Mouse (Mus musculus): ENCODE results near the gene Foxp1.

Foxp1 gene

DNA sequence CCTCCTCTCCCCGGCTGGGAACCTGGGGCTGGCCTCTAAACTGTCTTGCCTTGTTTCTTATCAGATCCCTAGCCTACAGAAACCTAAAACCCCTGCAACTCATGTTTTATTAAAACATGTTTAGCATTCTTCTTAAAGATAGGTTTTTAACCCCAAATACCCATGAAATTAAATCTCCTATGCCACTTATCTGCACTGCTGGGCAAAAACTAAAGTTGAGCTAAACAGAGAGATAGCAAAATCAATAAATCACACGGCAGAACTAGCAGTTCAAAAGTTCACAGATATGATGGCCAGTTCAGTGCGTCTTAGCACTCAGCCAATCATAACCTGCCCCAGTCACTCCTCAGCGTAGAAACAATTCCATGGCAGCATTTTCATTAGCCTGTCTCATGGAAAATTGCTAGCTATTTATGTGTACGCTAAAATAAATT lies 316.1 kb downstream of the Foxp1 start:
- no peak for DNase-seq (ENCODE audit: low read depth)

DNA sequence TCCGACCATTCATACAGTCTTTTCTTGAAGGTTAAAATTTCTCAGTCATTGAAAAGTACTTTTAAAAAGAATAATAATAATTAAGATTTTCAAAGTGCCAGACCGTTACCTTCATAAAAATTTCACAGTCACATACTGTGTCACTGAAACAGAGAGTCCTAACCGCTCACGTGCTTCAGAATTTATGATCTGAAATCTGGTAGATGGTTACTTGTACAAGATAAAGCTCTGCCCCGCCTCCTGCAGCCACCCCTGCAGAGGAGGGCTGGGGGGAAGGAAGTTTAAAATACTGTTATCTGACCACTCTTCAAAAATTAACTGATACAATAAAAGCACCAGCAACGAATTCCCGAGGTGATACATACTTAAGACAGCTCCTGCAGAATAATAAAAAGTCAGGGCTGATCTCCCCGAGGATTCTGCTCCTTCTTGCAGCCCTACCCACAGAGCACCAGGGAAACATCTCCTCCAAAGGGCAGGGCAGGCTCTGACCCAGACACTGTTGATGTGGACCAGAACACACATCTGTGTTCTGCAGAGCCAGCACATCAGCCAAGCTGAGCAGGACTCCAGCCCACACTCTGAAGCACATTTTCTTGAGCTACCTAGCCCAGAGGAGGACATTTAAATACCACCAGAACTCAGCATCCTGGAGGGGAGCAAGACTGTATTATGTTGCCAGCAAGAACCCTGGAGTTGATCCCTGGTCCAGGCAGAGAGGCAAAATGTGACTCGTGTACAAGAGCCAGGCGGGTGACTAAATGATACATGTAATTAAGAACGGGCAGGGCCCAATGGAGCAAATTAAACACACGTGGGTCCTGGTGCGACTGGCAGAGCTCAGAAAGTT lies 316.7 kb downstream of the Foxp1 start:
- DNase-seq (ENCODE audit: low read depth) = no peak

DNA sequence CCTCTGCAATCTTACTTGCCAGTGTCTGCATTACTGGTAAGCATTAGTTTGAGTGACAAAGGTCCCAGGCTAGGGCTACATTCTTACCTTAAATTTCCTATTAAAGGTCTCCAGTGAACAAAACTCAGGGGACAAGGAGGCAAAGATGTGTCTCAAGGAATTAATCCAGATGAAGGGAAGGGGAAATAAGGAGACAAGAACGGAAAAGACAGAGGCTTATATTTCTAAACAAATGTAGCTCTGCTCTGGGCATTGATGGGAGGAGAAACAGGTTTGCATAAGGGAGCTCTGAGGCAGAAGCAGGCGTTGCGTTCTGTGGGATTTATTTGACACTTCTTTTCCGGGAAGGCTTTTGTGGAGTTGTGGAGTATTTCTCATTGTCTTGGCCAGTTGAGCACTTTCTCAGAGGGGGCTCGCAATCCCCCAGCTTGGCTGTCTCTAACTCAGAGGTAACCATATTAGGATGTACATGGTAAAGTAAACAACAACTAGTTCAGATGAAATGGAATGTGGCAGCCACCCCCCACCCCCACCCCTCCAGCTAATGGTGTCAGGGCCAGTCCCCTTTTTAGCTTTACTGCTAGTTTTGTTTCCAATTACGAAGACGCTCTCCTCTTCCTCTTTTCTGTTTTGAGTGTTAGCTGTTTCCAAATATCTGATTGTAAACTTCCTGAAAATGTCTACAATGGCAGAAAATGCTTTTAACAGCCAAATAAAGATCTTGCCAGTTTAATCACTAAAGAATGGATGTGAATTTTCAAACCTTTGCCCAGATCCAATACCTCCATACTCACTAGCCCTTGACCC lies 317.5 kb downstream of the Foxp1 start:
- no peak for DNase-seq (ENCODE audit: low read depth)

DNA sequence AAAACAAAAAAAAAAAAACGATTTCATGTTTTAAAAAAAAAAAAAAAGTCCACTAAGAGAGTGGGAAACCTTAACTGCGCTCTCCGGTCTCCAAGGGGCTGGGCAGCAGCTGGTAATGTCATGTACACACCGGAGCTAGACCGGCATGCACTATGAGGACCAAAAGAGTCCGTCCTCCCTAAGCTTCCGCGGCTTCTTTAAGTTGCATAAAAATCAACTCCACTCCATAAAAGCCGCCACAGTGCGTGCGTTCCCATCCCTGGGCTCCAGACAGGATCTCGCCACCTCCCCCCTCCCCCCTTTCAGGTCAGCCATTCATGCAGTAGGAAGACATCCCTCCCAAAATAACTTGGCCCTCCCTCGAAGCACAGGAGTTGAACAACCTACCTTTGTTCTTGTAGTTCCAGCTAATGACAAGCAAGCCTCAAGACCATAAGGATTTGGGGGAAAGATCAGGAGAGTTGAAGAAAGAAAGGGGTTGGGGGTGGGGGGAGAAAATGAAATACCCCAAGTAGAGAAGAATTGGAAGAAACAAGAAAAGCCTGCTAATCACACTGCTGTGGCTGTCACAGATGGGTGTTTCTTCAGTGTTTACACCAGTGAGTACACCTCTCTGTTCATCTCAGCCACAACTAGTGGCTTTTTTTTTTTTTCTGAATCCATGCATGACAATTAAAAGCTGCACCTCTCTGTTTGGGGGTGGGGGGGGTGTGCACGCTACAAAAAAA lies 318.3 kb downstream of the Foxp1 start:
- DNase-seq (ENCODE audit: low read depth) = no peak

DNA sequence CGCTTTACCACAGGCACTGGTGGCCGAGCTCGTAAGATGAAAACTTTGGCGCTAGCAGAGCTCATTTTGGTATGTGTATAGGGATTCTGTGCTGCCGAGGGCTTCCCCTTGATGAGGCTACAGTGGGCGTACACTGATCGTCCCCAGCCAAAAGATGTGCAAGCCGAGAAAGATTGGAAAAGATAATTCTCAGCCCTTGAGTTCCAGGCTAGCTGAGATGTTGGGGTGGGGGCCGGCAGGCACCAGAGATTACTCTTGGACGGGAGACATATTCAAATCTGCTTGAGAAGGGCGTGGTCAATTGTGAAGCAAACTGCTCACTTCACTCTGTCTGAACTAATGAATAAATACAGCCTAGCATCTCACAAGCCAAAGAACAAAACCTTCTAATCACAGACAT lies 319.3 kb downstream of the Foxp1 start:
- no peak for DNase-seq (ENCODE audit: low read depth)

DNA sequence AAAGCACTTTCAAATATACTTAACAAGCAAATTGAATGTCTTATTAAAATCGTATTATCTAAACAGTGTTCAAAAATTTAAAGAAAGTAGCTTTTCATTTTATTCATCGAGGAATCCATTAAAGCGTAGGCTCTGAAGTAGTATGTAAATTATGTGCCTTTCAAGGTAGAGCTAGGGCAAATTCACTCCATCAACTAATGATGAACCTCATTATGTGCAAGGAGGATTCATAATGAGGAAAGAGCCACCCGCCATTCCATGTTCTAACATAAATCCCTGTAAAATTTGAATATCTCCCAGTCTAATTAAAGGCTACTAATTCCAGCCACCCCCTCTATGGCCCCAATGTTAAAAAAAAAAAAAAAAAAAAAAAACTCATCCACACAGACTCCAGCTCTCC lies 319.7 kb downstream of the Foxp1 start:
- DNase-seq (ENCODE audit: low read depth) = no peak

DNA sequence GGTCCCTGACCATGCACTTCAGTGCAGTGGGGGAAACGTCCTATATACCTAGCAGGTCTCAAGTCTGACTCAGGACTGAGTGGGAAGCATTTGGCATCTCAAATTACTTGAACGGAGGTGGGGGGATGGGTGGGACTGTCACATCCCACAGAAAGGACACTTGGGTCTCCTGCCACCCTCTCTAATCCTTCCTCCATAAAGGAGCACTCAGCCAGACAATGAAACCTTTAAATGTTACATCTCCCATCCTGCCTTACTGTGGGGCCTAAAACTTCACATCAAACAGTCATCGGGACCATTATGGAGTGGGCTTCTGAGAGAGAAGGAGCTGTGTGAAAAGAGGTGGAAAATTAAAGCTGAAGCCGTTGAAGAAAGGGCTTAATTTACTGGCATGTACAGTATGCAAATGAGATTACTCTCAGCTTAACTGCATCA lies 321.2 kb downstream of the Foxp1 start:
- no peak for DNase-seq (ENCODE audit: low read depth)

DNA sequence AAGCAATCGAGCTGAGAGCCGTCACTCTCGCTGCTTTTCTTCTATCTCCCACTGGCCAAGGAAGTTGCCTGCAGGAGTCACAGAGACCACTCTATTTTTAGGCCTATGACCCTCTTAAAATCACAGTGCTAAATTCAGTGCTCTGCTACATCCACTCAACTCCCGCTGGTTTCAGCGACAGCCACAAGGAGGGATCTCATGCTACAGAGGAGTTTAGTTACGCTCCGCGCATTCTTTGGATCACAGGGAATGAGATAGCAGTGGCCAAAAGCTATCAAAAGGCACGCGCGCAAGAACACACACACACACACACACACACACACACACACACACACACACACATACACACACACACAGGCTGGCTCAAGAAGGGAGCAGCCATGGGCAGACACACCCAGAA lies 321.9 kb downstream of the Foxp1 start:
- DNase-seq (ENCODE audit: low read depth) = no peak

DNA sequence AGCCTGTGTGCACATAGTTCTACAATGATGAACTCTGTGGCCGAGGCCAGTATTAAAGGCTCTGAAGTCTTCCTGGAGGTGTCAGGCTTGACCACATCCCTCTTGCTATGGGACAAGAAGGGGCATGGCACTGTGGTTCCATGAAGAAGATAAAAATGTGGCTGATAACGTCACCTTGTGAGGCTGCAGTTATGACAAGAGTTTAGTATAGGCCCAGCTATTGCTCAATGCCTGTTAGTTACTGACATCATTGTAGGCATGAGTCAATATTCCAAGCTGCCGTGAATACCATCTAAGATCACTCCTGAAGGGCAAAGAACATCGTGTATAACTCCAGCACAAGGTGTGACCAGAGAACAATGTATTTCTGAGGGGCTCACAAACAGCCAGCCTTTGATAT lies 323.2 kb downstream of the Foxp1 start:
- DNase-seq (ENCODE audit: low read depth) = no peak

DNA sequence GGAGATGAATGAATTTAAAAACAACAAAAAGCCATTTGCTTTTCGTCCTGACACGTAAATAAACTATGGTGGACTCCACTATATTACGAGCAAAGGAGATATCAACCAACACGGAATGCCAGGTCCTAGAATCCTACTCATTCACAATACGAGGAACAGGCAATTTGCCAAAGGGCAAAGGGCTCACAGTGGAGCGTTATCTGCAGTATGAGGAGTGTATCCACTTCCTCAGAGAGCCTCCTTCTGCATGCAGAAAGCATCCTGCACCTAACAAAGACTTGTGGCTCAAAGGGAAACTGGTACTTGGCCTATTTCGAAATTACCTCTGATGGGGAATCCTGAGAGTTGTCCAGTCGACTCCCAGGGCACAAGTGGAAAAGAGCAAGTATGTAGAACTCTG lies 328.8 kb downstream of the Foxp1 start:
- DNase-seq (ENCODE audit: low read depth) = no peak

DNA sequence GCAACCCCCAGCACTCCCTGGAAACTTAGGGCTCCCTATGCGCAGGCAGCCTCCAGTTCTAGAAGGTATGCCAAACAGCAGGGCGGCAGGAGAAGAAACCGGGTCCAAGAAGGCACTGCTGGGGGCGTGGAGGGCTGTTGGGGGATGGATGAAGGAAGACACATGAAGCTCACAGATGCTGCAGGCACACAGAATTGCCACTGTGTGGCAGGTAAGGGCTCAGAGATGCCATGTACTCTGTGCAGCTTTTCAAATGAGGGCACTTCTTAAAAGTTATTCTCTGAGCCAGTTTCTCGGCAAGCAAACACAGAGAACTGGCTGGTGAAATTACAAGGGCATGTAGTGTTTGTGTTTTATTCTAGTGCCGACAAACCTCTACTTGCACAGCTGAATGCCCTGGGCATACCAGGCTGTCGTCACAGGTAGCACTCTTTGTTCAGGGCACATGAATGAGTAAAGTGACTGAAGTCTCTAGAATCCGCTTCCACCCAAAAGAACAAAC lies 330.8 kb downstream of the Foxp1 start:
- peak; percentile 31 for DNase-seq (ENCODE audit: low read depth)

DNA sequence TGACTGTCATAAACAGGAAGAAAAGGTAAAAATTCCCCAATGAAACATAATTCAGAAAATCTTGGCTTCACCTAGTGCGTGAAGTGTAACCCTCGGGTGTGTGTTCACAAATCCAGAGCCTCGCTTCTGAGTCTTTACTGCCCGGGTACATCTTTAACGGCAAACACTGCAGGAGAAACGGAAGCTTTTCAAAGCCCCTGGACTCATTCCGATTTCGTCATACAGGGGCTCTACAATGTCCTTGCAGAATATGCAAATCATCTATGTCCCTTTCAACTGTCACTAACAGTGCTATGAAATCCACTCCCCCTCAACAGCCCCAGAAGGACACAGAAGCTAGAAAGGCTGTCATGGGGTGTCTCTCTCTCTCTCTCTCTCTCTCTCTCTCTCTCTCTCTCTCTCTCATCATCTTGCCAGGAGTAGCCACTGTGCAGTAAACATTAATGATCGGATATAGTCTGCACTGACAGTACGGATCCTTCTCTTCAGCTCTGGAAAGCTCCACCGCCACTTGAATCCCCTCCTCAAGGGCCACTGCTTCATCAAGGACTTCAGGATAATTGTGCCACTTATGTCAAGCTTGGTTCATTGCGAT lies 331.4 kb downstream of the Foxp1 start:
- no peak for DNase-seq (ENCODE audit: low read depth)

DNA sequence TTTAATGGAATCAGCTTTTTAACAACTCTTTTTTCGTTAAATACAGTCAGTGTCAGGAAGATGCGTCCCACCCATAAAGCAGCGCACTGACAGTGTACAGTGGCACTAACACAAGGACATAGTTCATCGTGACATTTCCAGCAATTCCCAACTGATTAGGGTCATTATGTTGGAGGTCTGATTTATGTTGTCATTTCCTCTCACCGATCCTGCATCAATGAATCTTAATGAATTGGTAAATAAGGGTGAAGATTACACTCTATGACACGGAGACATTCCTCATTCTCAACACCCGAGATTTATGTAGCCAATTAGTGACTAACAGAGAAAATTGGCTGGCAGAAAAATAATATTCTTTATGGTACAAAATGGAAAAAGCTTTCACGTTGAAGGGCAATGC lies 332.6 kb downstream of the Foxp1 start:
- DNase-seq (ENCODE audit: low read depth) = no peak

DNA sequence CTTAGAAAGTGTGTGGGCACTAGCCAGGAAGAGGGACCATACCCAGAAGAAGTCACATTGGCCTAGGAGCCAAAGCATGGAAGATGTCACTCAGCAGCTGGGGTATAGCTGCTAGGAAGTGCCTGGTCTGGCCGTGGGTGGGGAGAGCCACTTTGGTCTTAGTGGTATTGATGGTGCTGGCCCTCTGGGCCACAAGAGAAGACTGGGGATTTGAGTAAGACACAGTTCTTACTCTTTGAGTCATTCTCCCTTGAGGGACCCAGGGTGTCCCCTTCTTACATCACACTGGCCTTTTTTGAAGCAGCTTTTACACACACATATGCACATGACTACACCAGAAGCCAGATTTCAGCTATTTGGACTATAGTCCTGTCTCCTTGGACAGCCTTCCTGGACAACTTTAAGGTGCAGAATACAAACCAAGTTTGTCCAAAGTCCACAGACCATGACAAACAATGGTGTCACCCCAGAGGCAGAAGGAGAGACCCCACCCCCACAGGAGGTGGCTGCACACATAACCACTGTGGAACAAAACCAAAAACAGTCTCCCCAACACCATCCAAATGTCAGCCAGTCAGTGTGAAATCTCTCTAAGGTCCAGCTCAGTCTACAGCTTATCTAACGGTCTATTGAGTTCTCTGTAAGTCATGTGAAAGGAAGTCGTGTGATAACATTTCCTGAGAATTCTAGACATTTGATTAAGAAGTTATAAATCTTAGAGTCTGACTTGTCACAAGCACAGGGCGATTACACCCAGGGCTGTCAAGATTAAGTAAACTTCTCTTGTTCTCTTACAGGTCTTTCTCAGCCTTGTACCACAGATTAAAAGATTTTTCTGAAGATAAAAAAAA lies 333.9 kb downstream of the Foxp1 start:
- DNase-seq (ENCODE audit: low read depth) = peak; percentile 38

DNA sequence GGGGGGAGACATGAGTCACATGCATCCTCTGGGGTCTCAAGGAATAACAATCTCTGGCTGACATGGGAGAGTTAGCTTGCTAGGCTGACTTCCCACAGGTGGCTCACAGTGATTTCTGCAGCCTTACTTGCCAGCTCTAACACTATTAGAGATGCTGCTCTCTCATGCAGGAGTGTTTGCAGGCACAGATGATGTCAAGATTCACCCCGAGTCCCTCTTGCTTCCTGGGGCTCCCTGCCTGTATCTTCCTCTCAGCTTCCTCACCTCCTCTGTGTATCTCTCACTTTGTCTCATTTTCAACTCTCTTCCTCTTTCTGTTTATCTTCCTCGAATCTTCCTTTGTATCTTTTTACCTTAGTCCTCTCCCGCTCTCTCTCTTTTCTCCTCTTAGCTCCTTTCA lies 334.6 kb downstream of the Foxp1 start:
- DNase-seq (ENCODE audit: low read depth) = no peak

DNA sequence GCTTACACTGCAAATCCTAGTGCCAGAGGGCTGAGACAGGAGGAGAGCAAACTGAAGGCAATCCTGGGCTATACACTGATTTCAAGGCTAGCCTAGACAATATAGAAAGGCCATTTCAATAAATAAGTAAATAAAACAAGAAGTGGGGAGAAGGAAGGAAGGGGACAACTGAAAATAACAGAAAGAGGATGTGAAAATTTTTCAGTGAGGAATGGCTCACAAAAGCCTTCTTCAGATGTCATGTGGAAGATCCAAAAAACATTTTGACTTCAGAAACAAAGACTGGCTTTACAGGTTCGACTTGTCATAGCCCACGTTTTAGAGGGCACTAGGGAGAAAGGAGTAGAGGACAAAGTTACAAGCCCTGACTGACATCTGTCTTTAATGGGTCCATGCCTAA lies 335.1 kb downstream of the Foxp1 start:
- no peak for DNase-seq (ENCODE audit: low read depth)

DNA sequence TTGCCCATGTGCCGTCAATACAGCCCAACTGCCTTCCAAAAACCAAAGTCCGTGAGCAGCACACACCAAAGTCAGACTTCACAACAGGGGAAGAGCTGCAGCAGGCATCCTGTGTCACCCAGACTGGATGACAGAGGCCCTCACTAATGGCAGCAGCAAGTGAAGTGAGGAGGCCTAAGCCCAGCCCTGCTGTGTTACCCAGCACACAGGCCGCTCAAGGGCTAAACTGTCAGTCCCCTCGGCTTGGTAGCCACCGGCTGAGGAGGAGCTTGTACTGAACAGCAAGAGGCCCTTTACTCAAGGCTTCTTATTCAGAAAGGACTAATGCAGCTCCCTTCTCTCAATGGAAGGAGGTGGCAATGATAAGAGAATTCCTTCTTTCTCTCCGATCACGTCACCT lies 336.0 kb downstream of the Foxp1 start:
- DNase-seq (ENCODE audit: low read depth) = no peak

DNA sequence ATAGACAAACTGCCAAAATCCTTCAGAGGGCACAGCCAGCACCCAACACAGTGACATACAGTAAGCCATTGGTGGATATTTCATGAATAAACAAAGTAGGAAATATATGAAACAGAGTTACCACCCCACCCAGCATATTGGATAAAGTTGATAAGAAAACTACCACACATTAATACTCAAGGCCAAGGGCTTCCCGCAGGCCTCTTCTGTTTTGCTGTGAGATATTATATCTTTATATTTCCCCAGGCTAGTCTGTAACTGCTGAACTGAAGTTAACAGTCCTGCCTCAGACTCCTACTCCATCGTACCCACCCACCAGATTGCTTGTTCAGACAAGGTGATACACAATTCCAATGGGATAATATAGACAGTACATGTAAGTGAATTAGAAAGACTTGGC lies 336.7 kb downstream of the Foxp1 start:
- DNase-seq (ENCODE audit: low read depth) = no peak

DNA sequence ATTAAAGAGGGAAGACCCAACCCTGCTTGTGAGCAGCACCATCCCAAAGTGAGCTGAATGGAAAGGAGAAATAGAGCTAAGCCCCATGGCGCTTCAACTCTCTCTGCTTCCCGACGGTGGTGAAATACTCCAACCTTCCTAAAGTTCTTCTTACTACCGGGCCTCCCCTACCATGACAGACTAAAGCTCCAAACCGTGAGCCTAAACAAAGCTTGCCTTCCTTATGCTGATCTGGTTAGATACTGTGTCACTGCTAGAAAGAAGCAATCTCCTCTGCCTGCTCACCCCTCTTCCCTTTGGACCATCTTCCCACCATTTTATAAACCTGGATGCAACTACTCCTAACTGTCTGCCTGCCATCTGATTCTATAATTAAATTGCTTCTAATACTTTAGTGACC lies 338.5 kb downstream of the Foxp1 start:
- DNase-seq (ENCODE audit: low read depth) = no peak

DNA sequence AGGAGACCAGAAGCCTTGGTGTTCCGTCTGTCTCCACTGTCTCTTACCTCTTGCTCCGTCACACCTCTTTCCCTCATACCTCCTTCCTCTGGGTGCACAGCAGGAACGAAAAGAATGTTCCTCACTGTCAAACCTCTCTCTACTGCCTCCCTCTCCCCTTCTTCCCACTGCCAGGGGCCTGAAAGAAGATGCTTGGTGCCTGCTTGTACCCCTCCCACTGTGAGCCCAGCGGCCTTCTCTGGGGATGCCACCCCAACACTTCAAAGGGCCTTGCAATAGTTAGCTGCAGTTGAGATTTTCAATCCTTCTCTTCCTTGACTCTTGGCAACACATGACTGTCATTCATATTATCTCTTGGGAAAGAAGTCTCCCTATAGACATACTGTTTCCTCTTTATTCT lies 339.7 kb downstream of the Foxp1 start:
- DNase-seq (ENCODE audit: low read depth) = no peak

DNA sequence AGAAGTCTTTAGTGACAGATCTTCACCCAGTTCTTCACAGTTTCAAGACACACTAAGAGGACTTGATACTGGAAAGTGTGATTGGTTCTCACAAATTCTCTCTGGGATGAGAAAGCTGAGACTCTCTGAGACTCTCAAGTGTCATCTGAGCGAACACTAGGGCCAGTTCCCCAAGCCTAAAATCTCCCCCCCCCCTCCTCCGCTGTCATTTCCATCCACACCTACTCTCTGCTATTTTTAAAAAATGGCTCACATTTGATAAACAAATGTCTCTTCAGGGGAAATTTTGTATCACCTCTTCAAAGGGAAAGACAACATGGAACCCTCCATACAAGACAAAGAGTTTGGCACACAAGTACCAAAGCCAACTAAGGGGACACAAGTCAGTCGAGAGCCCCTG lies 346.3 kb downstream of the Foxp1 start:
- DNase-seq (ENCODE audit: low read depth) = peak; percentile 24
